Mouse (Mus musculus): Measurements from ENCODE around the gene Orc3. TPM values are rescaled to one million over a fixed set of nuclear protein-coding genes. Genes with fewer than 3 reads are reported as not detected.

The Orc3 gene
- polyA plus RNA-seq, 1 experiment from 2014 or later: 39.6 TPM

- Histone ChIP-seq H3K4me1 (replicated peaks) (peaks cover 29% of the 10 kb centered on the region), H3K9me3 (replicated peaks) (no peaks in the 10 kb centered on the region), H3K9ac (peak overlapping the region; percentile 100), H3K27ac (replicated peaks) (peak overlapping the region; percentile 93), H3K27me3 (no peaks in the 10 kb centered on the region), H3K36me3 (replicated peaks) (peaks cover 4% of the 10 kb centered on the region; the same call in 1 of the 2 replicates), H3K4me3 (replicated peaks) (peak overlapping the region; percentile 98), H3K4me2 (peak overlapping the region; percentile 72)
- under 1% methylated on average over 50 of the region's 50 CpGs for WGBS (ENCODE audit: insufficient replicate concordance)
- ATAC-seq (ENCODE audit: insufficient read depth): peak; percentile 53
These were observed 63.5 kb downstream of the Orc3 start for GRCm38 (mm10) chr4:34551098-34551809.

- peaks cover 4% of the 10 kb centered on the region; the same call in 1 of the 2 replicates for H3K36me3 ChIP-seq (replicated peaks)
- H3K27ac ChIP-seq (replicated peaks): peak within 1 kb of the TSS; percentile 93
- peak within 1 kb of the TSS; percentile 75 for H3K4me2 ChIP-seq
- WGBS (ENCODE audit: insufficient replicate concordance): 0% methylated on average over 47 of the region's 53 CpGs
- no peaks in the 10 kb centered on the region for H3K9me3 ChIP-seq (replicated peaks)
- H3K27me3 ChIP-seq: no peaks in the 10 kb centered on the region
- H3K4me3 ChIP-seq (replicated peaks): peak within 1 kb of the TSS; percentile 98
- H3K9ac ChIP-seq: peak within 1 kb of the TSS; percentile 100
- H3K4me1 ChIP-seq (replicated peaks): peaks cover 24% of the 10 kb centered on the region
- peak; percentile 72 for ATAC-seq (ENCODE audit: insufficient read depth)
These were observed 64.0 kb downstream of the Orc3 start, which contains the start of gene Akirin2 for GRCm38 (mm10) chr4:34550748-34551097. Akirin2 (plus strand) TSS chr4:34550937.

GRCm38 (mm10) chr4:34549981-34550747 is 64.6 kb downstream of the Orc3 start:
- peak; percentile 89 for ATAC-seq (ENCODE audit: insufficient read depth)
- peak overlapping the region; percentile 75 for H3K4me2 ChIP-seq
- H3K4me1 ChIP-seq (replicated peaks): peaks cover 19% of the 10 kb centered on the region
- H3K27me3 ChIP-seq: no peaks in the 10 kb centered on the region
- H3K27ac ChIP-seq (replicated peaks): peak overlapping the region; percentile 93
- H3K4me3 ChIP-seq (replicated peaks): peak overlapping the region; percentile 98
- 0 out of 2 replicates have a peak, but pooled peaks cover 3% of the 10 kb centered on the region for H3K36me3 ChIP-seq (replicated peaks)
- peak overlapping the region; percentile 100 for H3K9ac ChIP-seq
- no peaks in the 10 kb centered on the region for H3K9me3 ChIP-seq (replicated peaks)
- 2% methylated on average over 38 of the region's 38 CpGs for WGBS (ENCODE audit: insufficient replicate concordance)

GRCm38 (mm10) chr4:34529941-34530340 is 84.8 kb downstream of the Orc3 start:
- Histone ChIP-seq H3K4me1 (replicated peaks) (no peaks in the 10 kb centered on the region), H3K36me3 (replicated peaks) (no peaks in the 10 kb centered on the region), H3K4me3 (replicated peaks) (no peak overlapping the region), H3K9ac (no peak overlapping the region), H3K27ac (replicated peaks) (no peak overlapping the region), H3K4me2 (no peak overlapping the region), H3K9me3 (replicated peaks) (no peaks in the 10 kb centered on the region), H3K27me3 (no peaks in the 10 kb centered on the region)
- 81% methylated on average over 6 of the region's 6 CpGs for WGBS (ENCODE audit: insufficient replicate concordance)
- ATAC-seq (ENCODE audit: insufficient read depth): no peak

- WGBS (ENCODE audit: insufficient replicate concordance): 58% methylated on average over 4 of the region's 4 CpGs
- no peak overlapping the region for H3K4me3 ChIP-seq (replicated peaks)
- H3K4me2 ChIP-seq: no peak overlapping the region
- no peaks in the 10 kb centered on the region for H3K27me3 ChIP-seq
- no peaks in the 10 kb centered on the region for H3K4me1 ChIP-seq (replicated peaks)
- H3K9ac ChIP-seq: no peak overlapping the region
- H3K27ac ChIP-seq (replicated peaks): no peak overlapping the region
- no peaks in the 10 kb centered on the region for H3K9me3 ChIP-seq (replicated peaks)
- no peak for ATAC-seq (ENCODE audit: insufficient read depth)
- no peaks in the 10 kb centered on the region for H3K36me3 ChIP-seq (replicated peaks)
These were observed 85.4 kb downstream of the Orc3 start for GRCm38 (mm10) chr4:34529379-34529778.

GRCm38 (mm10) chr4:34528430-34529100 is 86.2 kb downstream of the Orc3 start:
- Histone ChIP-seq H3K4me3 (replicated peaks) (no peak overlapping the region), H3K9ac (no peak overlapping the region), H3K9me3 (replicated peaks) (no peaks in the 10 kb centered on the region), H3K4me1 (replicated peaks) (no peaks in the 10 kb centered on the region), H3K27ac (replicated peaks) (no peak overlapping the region), H3K27me3 (no peaks in the 10 kb centered on the region), H3K36me3 (replicated peaks) (no peaks in the 10 kb centered on the region), H3K4me2 (no peak overlapping the region)
- 64% methylated on average over 1 of the region's 1 CpGs for WGBS (ENCODE audit: insufficient replicate concordance)
- no peak for ATAC-seq (ENCODE audit: insufficient read depth)

GRCm38 (mm10) chr4:34526771-34527170 is 88.0 kb downstream of the Orc3 start:
- H3K27me3 ChIP-seq: no peaks in the 10 kb centered on the region
- no peaks in the 10 kb centered on the region for H3K9me3 ChIP-seq (replicated peaks)
- no peak overlapping the region for H3K27ac ChIP-seq (replicated peaks)
- H3K4me1 ChIP-seq (replicated peaks): no peaks in the 10 kb centered on the region
- no peak for ATAC-seq (ENCODE audit: insufficient read depth)
- H3K4me2 ChIP-seq: no peak overlapping the region
- WGBS (ENCODE audit: insufficient replicate concordance): 49% methylated on average over 3 of the region's 3 CpGs
- no peak overlapping the region for H3K9ac ChIP-seq
- no peak overlapping the region for H3K4me3 ChIP-seq (replicated peaks)
- H3K36me3 ChIP-seq (replicated peaks): no peaks in the 10 kb centered on the region

GRCm38 (mm10) chr4:34523586-34523985 is 91.2 kb downstream of the Orc3 start:
- no peak overlapping the region for H3K9ac ChIP-seq
- H3K36me3 ChIP-seq (replicated peaks): no peaks in the 10 kb centered on the region
- WGBS (ENCODE audit: insufficient replicate concordance): 78% methylated on average over 4 of the region's 4 CpGs
- ATAC-seq (ENCODE audit: insufficient read depth): no peak
- H3K4me3 ChIP-seq (replicated peaks): no peak overlapping the region
- H3K4me1 ChIP-seq (replicated peaks): no peaks in the 10 kb centered on the region
- H3K4me2 ChIP-seq: no peak overlapping the region
- no peak overlapping the region for H3K27ac ChIP-seq (replicated peaks)
- no peaks in the 10 kb centered on the region for H3K9me3 ChIP-seq (replicated peaks)
- no peaks in the 10 kb centered on the region for H3K27me3 ChIP-seq

GRCm38 (mm10) chr4:34522846-34523245 is 91.9 kb downstream of the Orc3 start:
- H3K9me3 ChIP-seq (replicated peaks): no peaks in the 10 kb centered on the region
- H3K4me1 ChIP-seq (replicated peaks): no peaks in the 10 kb centered on the region
- H3K9ac ChIP-seq: no peak overlapping the region
- 46% methylated on average over 3 of the region's 3 CpGs for WGBS (ENCODE audit: insufficient replicate concordance)
- no peak overlapping the region for H3K4me3 ChIP-seq (replicated peaks)
- no peak overlapping the region for H3K27ac ChIP-seq (replicated peaks)
- no peak for ATAC-seq (ENCODE audit: insufficient read depth)
- no peaks in the 10 kb centered on the region for H3K36me3 ChIP-seq (replicated peaks)
- no peak overlapping the region for H3K4me2 ChIP-seq
- no peaks in the 10 kb centered on the region for H3K27me3 ChIP-seq

All from liver, embryonic 15.5 days (tissue).